ENCODE assay signal across 10 mouse cellular contexts in the genomic region with DNA sequence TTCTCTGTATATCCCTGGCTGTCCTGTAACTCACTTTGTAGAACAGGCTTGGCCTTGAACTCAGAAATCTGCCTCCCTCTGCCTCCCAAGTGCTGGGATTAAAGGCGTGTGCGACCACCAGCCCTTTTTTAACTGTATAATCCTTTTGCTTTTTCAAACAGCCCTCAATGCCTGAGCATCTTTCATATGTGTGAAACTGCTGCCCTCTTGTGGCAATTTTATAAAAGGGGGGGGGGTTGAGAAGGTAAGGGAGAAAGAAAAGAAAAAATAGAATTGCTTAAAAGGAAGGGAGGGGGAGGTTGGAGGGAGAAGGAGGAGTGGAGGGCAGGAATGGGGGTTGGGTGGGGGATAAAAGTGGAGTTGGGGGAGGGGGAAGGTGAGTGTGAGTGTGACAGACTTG. TPM values are rescaled to one million over a fixed set of nuclear protein-coding genes. Genes with fewer than 3 reads are reported as not detected.
DNase-seq lines count a peak whose midpoint lies in the region; ATAC-seq lines count a peak whose summit lies in the region.
"Had no signal": no experiment of that assay in that cellular context is flagged by ENCODE, and none has a peak within 500 bp of the region (broad histone marks: within the 10 kb centered on the region; RNA-seq: fewer than 3 reads in every experiment).

No protein-coding gene starts in this region.

- WGBS in hindbrain, embryonic 15.5 days: 4% methylated on average over 2 of the region's 2 CpGs

- 0 out of 2 replicates have a peak, but pooled peaks have one; percentile 42 for ATAC-seq in hindbrain, embryonic 15.5 days (ENCODE audit: low FRiP score, low read depth)

- DNase-seq in left cerebral cortex, postnatal 4 days: peak; percentile 43
- DNase-seq in left cerebral cortex, adult 18-20 months (ENCODE audit: low spot score in 2 of 2): no peak
- peak; percentile 38 for DNase-seq in c-Kit-positive CD71-positive TER-119-negative erythroid progenitor cells, embryonic 14.5 days (ENCODE audit: low read depth)
- DNase-seq in lung, postnatal 14 days: peak; percentile 35
- DNase-seq in splenic B cell, adult 2 months (ENCODE audit: low read depth, low spot score): peak; percentile 77
- no peak for DNase-seq in left cerebral cortex, adult 8-10 months (ENCODE audit: low spot score in 2 of 2)
- no peak for DNase-seq in left cerebral cortex, adult 11 months (ENCODE audit: low spot score)

- no peak overlapping the region for H3K4me2 ChIP-seq in hindbrain, embryonic 15.5 days
- H3K4me2 ChIP-seq: embryonic facial prominence, embryonic 13.5 days had no signal

- H3K9ac ChIP-seq in hindbrain, embryonic 15.5 days: no peak overlapping the region
- H3K9ac ChIP-seq: embryonic facial prominence, embryonic 13.5 days had no signal

- H3K4me3 ChIP-seq in hindbrain, embryonic 15.5 days: no peak overlapping the region
- H3K4me3 ChIP-seq: embryonic facial prominence, embryonic 13.5 days; megakaryocyte, embryonic 14.5 days had no signal

- H3K36me3 ChIP-seq in hindbrain, embryonic 15.5 days: no peaks in the 10 kb centered on the region
- no peaks in the 10 kb centered on the region for H3K36me3 ChIP-seq in splenic B cell, adult 2 months (ENCODE audit: control insufficient read depth, insufficient read depth, low read length, poor library complexity, severe bottlenecking)
- H3K36me3 ChIP-seq: embryonic facial prominence, embryonic 13.5 days had no signal

- H3K9me3 ChIP-seq in hindbrain, embryonic 15.5 days: no peaks in the 10 kb centered on the region
- H3K9me3 ChIP-seq: embryonic facial prominence, embryonic 13.5 days; megakaryocyte, embryonic 14.5 days had no signal

- intact Hi-C loops in left cerebral cortex, postnatal 4 days (cut with DNase I): no loop called here

- no peak overlapping the region for H3K27ac ChIP-seq in hindbrain, embryonic 15.5 days (replicated peaks)
- H3K27ac ChIP-seq: embryonic facial prominence, embryonic 13.5 days had no signal

- no peaks in the 10 kb centered on the region for H3K27me3 ChIP-seq in hindbrain, embryonic 15.5 days
- H3K27me3 ChIP-seq in splenic B cell, adult 2 months (ENCODE audit: control insufficient read depth, insufficient read depth, low read length, poor library complexity, severe bottlenecking): no peaks in the 10 kb centered on the region
- H3K27me3 ChIP-seq: embryonic facial prominence, embryonic 13.5 days had no signal

- H3K4me1 ChIP-seq in hindbrain, embryonic 15.5 days (replicated peaks): no peaks in the 10 kb centered on the region
- H3K4me1 ChIP-seq: embryonic facial prominence, embryonic 13.5 days had no signal

RNA-seq across cellular contexts. Expression of a gene that starts 1.0 kb away (rescaled TPM):
- total RNA-seq in left cerebral cortex, postnatal 4 days (2021): 1 to 10 TPM; 3.4 to 4.2 TPM
- 1 to 10 TPM; 1.1 to 2.3 TPM for total RNA-seq in left cerebral cortex, adult 18-20 months (2021)
- 0.84 and 0.93 TPM in 2 replicates for polyA plus RNA-seq in hindbrain, embryonic 15.5 days (2015; fragmentation: Nextera tagmentation; extraction: Ambion mirVana)
- 1 to 10 TPM in 3 of 4 experiments, under 1 TPM in 1; 0.97 to 2.4 (median 1.7) TPM for total RNA-seq in left cerebral cortex, adult 8-10 months (2022)
- polyA plus RNA-seq: embryonic facial prominence, embryonic 13.5 days had no signal

RNA-seq across cellular contexts. Expression of a gene that starts 11.2 kb away (rescaled TPM):
- total RNA-seq in left cerebral cortex, postnatal 4 days (2021): 10 to 100 TPM in 1 of 2 experiments, 1 to 10 TPM in 1; 7.3 to 10.8 TPM
- 1 to 10 TPM; 9.7 to 9.9 TPM for total RNA-seq in left cerebral cortex, adult 18-20 months (2021)
- 3.9 and 4.4 TPM in 2 replicates for polyA plus RNA-seq in hindbrain, embryonic 15.5 days (2015; fragmentation: Nextera tagmentation; extraction: Ambion mirVana)
- total RNA-seq in left cerebral cortex, adult 8-10 months (2022): 10 to 100 TPM; 10.1 to 14.8 (median 13.1) TPM

RNA-seq across cellular contexts. Expression of a gene that starts 26.8 kb away (rescaled TPM):
- total RNA-seq in left cerebral cortex, postnatal 4 days (2021): 10 to 100 TPM; 20.7 to 23.3 TPM
- total RNA-seq in left cerebral cortex, adult 18-20 months (2021): 10 to 100 TPM; 49.8 to 51.8 TPM
- 22.1 and 22.9 TPM in 2 replicates for polyA plus RNA-seq in hindbrain, embryonic 15.5 days (2015; fragmentation: Nextera tagmentation; extraction: Ambion mirVana)
- 10 to 100 TPM; 48.2 to 52.6 (median 50.1) TPM for total RNA-seq in left cerebral cortex, adult 8-10 months (2022)

Comparison
In these comparisons a context has a peak if more than half of its experiments do, and no peak if none do; other contexts are left out.
1. DNase-seq: peak in left cerebral cortex, postnatal 4 days (single experiment), c-Kit-positive CD71-positive TER-119-negative erythroid progenitor cells, embryonic 14.5 days (single experiment), lung, postnatal 14 days (single experiment) and splenic B cell, adult 2 months (single experiment); none in left cerebral cortex, adult 18-20 months (0 of 2), left cerebral cortex, adult 8-10 months (0 of 2) and left cerebral cortex, adult 11 months (single experiment).